In the genomic region with DNA sequence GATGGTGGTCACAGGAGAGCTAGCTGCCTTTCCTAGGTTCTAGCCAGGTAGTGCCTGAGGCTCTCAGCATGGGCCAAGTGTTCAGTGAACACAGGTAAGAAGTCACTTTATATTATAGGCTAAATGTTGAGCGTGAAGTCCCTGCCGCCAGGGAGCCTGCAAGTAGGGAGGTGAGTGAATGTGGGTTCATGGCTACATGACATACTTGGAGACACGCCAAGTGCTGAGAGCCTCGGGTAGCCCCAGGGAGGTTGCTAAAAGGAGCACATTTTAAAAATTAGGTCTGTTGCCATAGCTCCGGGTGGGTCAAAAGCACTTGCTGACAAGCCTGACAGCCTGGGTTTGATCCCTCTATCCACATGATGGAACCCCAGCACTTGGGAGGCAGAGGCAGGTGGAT, we compare ENCODE assay signal across 20 mouse cellular contexts.
DNase-seq lines count a peak whose midpoint lies in the region; ATAC-seq lines count a peak whose summit lies in the region.
"Had no signal": no experiment of that assay in that cellular context is flagged by ENCODE, and none has a peak within 500 bp of the region (broad histone marks: within the 10 kb centered on the region; RNA-seq: fewer than 3 reads in every experiment).

No protein-coding gene starts in this region.

- DNase-seq in heart, adult 11 months = no peak
- DNase-seq in lung, adult 18-20 months = no peak
- peak; percentile 66 for DNase-seq in adrenal gland, postnatal 10 days
- no peak for DNase-seq in cerebellum, postnatal 36 days
- no peak for DNase-seq in cerebellum, adult 11 months
- DNase-seq: cerebellum, adult 18-20 months; forebrain, postnatal 0 days; gastrocnemius, adult 2 months; spleen, adult 18-20 months; thymus, adult 2 months had no signal

- no peaks in the 10 kb centered on the region for H3K9me3 ChIP-seq in heart, embryonic 13.5 days
- no peaks in the 10 kb centered on the region for H3K9me3 ChIP-seq in lung, embryonic 16.5 days (ENCODE audit: control insufficient read depth, low read length)
- H3K9me3 ChIP-seq: intestine, embryonic 15.5 days; limb, embryonic 10.5 days; lung, embryonic 15.5 days; megakaryocyte, embryonic 14.5 days; stomach, embryonic 15.5 days had no signal

- no peak overlapping the region for H3K4me2 ChIP-seq in heart, embryonic 13.5 days
- no peak overlapping the region for H3K4me2 ChIP-seq in lung, embryonic 16.5 days (ENCODE audit: low read depth, low read length)
- H3K4me2 ChIP-seq: intestine, embryonic 15.5 days; liver, embryonic 11.5 days; lung, embryonic 15.5 days; stomach, embryonic 15.5 days had no signal

- WGBS in heart, embryonic 13.5 days = 35% methylated on average over 5 of the region's 5 CpGs
- WGBS in lung, embryonic 16.5 days = 30% methylated on average over 5 of the region's 5 CpGs

- H3K36me3 ChIP-seq in heart, embryonic 13.5 days = no peaks in the 10 kb centered on the region
- H3K36me3 ChIP-seq in lung, embryonic 16.5 days (ENCODE audit: control insufficient read depth, insufficient read depth, low read length) = no peaks in the 10 kb centered on the region
- H3K36me3 ChIP-seq: intestine, embryonic 15.5 days; limb, embryonic 10.5 days; lung, embryonic 15.5 days; stomach, embryonic 15.5 days had no signal

- 0 out of 2 replicates have a peak overlapping the region, but pooled peaks have one; percentile 3 for H3K27ac ChIP-seq in heart, embryonic 13.5 days (replicated peaks)
- peak overlapping the region; percentile 40; the same call in 1 of the 2 replicates for H3K27ac ChIP-seq in lung, embryonic 16.5 days (ENCODE audit: low read length)
- H3K27ac ChIP-seq: gastrocnemius, adult 2 months; intestine, embryonic 15.5 days; layer of hippocampus, adult 2 months; limb, embryonic 10.5 days; lung, embryonic 15.5 days; stomach, embryonic 15.5 days had no signal

- H3K4me3 ChIP-seq in heart, embryonic 13.5 days = no peak overlapping the region
- no peak overlapping the region for H3K4me3 ChIP-seq in lung, embryonic 16.5 days (ENCODE audit: low read length)
- H3K4me3 ChIP-seq: gastrocnemius, adult 2 months; intestine, embryonic 15.5 days; layer of hippocampus, adult 2 months; limb, embryonic 10.5 days; lung, embryonic 15.5 days; megakaryocyte, embryonic 14.5 days; stomach, embryonic 15.5 days had no signal

- no peak overlapping the region for H3K9ac ChIP-seq in heart, embryonic 13.5 days
- H3K9ac ChIP-seq in lung, embryonic 16.5 days (ENCODE audit: low read length) = no peak overlapping the region
- H3K9ac ChIP-seq: forebrain, postnatal 0 days; intestine, embryonic 15.5 days; lung, embryonic 15.5 days; stomach, embryonic 15.5 days had no signal

- H3K27me3 ChIP-seq in heart, embryonic 13.5 days (replicated peaks) = no peaks in the 10 kb centered on the region
- H3K27me3 ChIP-seq in lung, embryonic 16.5 days (ENCODE audit: control insufficient read depth, insufficient read depth, low read depth, low read length) = no peaks in the 10 kb centered on the region
- H3K27me3 ChIP-seq: intestine, embryonic 15.5 days; lung, embryonic 15.5 days; stomach, embryonic 15.5 days had no signal

- ATAC-seq in heart, embryonic 13.5 days (ENCODE audit: extremely low read depth, insufficient number of reproducible peaks, low FRiP score, low TSS enrichment) = no peak
- ATAC-seq in lung, embryonic 16.5 days (ENCODE audit: low read depth) = no peak; the same call in 1 of the 2 replicates
- ATAC-seq: forebrain, postnatal 0 days; intestine, embryonic 15.5 days; midbrain, embryonic 16.5 days had no signal

- H3K4me1 ChIP-seq in heart, embryonic 13.5 days = peaks cover 56% of the 10 kb centered on the region
- peaks cover 8% of the 10 kb centered on the region for H3K4me1 ChIP-seq in lung, embryonic 16.5 days (replicated peaks; ENCODE audit: control insufficient read depth, insufficient read depth, low read length)
- H3K4me1 ChIP-seq: intestine, embryonic 15.5 days; stomach, embryonic 15.5 days had no signal
